Mouse (Mus musculus) right cerebral cortex, postnatal 4 days (tissue): ENCODE measurements around the gene Dhh.
A peak's percentile ranks its signal among the peaks of the same experiment; 100 is the strongest.

Source experiments
- DNase-seq: peaks from one replicate; pipeline ENCODE4 v3.0.0-alpha.2; 2022

Dhh gene

GRCm38 (mm10) chr15:98871070-98871915 lies 27.0 kb downstream of the Dhh start, which contains the start of gene Kmt2d:
Kmt2d (minus strand) TSS chr15:98871204.
- DNase-seq, result peak; percentile 40

GRCm38 (mm10) chr15:98870179-98871069 lies 27.9 kb downstream of the Dhh start:
- DNase-seq, result peak; percentile 33

- no peak for DNase-seq
Measured at GRCm38 (mm10) chr15:98869342-98870178, 28.8 kb downstream of the Dhh start.

GRCm38 (mm10) chr15:98868346-98869063 lies 29.8 kb downstream of the Dhh start:
- no peak for DNase-seq

- DNase-seq, result peak; percentile 39
Measured at GRCm38 (mm10) chr15:98867321-98867720, 31.0 kb downstream of the Dhh start.

- DNase-seq, result no peak
Measured at GRCm38 (mm10) chr15:98866501-98866900, 31.8 kb downstream of the Dhh start.

GRCm38 (mm10) chr15:98865771-98866170 lies 32.6 kb downstream of the Dhh start:
- no peak for DNase-seq

- DNase-seq, result no peak
Measured at GRCm38 (mm10) chr15:98864951-98865350, 33.4 kb downstream of the Dhh start.

GRCm38 (mm10) chr15:98863451-98863958 lies 34.8 kb downstream of the Dhh start:
- DNase-seq, result no peak

- no peak for DNase-seq
Measured at GRCm38 (mm10) chr15:98861701-98862410, 36.5 kb downstream of the Dhh start.

GRCm38 (mm10) chr15:98860921-98861320 lies 37.4 kb downstream of the Dhh start:
- no peak for DNase-seq

GRCm38 (mm10) chr15:98859319-98860043 lies 38.9 kb downstream of the Dhh start:
- DNase-seq, result no peak

GRCm38 (mm10) chr15:98854214-98854613 lies 44.1 kb downstream of the Dhh start:
- no peak for DNase-seq

GRCm38 (mm10) chr15:98853161-98853937 lies 45.0 kb downstream of the Dhh start:
- DNase-seq, result no peak

- DNase-seq, result no peak
Measured at GRCm38 (mm10) chr15:98852733-98853132, 45.6 kb downstream of the Dhh start.

- DNase-seq, result no peak
Measured at GRCm38 (mm10) chr15:98852071-98852470, 46.3 kb downstream of the Dhh start.

- no peak for DNase-seq
Measured at GRCm38 (mm10) chr15:98851229-98851818, 47.0 kb downstream of the Dhh start.

- no peak for DNase-seq
Measured at GRCm38 (mm10) chr15:98850668-98851067, 47.7 kb downstream of the Dhh start.

- DNase-seq, result no peak
Measured at GRCm38 (mm10) chr15:98849956-98850600, 48.3 kb downstream of the Dhh start.
